Mouse (Mus musculus): Measurements from ENCODE around the gene Olfr23.
"Not testable (repeated sequence)": the region's sequence is repeated elsewhere in the genome, so short reads cannot be mapped to it uniquely, and the experiment has no call there.

The Olfr23 gene

DNA sequence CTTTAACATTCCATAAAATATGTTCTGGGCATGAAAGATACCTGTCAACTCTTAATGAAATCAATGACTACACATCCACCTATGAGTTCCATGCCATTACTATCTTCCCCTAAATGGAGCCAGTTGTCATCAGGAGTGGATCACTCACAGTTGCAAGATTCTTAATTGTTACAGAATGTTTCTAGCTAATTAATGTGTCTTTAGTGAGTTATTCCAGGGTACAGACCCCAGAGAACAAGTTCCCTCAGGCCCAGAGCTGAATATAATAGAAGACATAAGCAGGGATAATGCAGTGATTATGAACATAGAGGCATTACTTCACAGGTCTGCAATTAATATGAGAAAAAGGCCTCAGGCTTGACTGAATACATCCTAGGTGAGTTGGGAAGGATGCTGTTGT lies at the start of gene Olfr23:
Gene Olfr23, plus strand, starts transcription at position 301 of the 400 bp plus-strand sequence.
- DNase-seq (ENCODE audit: low read depth, low spot score) = no peak

- DNase-seq (ENCODE audit: low read depth, low spot score) = no peak
Observed at GRCm38 (mm10) chr11:73890671-73891070, 45.8 kb upstream of the Olfr23 start, which contains the start of gene Olfr394. Olfr394 (minus strand) TSS chr11:73890771.

DNA sequence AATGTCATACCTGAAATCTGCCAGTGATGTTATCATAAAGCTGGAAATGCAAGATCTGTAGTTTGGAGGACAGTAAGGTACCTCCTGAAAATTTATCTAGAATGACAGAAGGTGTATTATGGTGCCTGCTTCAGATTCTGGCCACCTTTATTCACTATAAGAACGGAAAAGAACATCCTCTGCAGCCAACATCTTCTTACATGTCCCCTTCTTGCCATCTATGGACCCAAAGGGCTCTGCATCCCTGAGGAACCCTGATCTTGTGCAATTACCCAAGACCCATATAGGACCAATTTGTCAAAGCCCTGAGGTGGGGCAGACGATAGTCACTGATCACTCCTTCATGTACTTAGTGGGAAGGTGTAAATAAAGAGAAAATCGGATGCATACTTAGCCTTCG lies 27.3 kb upstream of the Olfr23 start, which contains the start of gene Olfr395:
Gene Olfr395, minus strand, starts transcription at position 101 of the 400 bp plus-strand sequence.
- DNase-seq (ENCODE audit: low read depth, low spot score) = not testable (repeated sequence)

DNA sequence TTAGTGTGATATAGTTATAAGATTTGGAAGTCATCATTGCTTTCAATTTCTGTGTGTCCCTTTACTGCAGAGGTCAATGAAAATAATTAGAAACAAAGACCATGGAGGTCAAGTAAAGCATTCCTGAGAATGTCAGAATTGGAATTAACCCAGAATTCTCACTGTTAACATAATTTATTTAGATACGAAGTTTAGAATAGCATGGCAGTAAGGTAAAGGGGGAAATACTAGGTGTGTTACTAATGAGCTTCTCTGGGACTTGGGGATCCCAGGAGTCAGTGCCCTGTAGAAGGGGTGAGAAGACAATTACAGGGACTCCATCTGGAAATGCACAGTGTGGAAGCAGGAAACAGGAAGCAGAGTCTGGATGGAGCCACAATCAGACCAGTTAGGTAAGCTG lies 24.0 kb downstream of the Olfr23 start, which contains the start of gene Olfr397:
Gene Olfr397, plus strand, starts transcription at position 301 of the 400 bp plus-strand sequence.
- DNase-seq (ENCODE audit: low read depth, low spot score) = no peak

DNA sequence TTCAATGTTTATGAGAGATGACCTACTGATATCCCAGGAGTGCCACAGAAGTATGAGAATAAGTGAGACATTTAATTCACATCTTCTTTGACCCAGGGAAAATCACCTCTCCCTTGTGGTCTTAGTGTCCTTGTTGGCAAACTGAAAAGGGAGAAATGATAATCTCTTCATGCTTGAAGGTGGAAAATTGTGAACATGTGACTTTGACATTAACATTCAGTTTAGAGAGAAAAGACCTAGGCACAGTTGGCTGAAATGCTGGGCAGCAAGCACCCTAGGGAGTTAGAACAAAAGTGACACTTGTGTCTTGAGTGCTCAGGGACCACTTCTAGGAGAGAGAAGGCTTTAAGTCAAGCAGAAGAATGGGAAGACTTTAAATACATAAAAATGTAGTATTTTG lies 53.8 kb downstream of the Olfr23 start, which contains the start of gene Olfr398:
Gene Olfr398, minus strand, starts transcription at position 101 of the 400 bp plus-strand sequence.
- no peak for DNase-seq (ENCODE audit: low read depth, low spot score)
